Mouse (Mus musculus): ENCODE data around the gene Morf4l2.
"Not testable (repeated sequence)": the region's sequence is repeated elsewhere in the genome, so short reads cannot be mapped to it uniquely, and the experiment has no call there.

Gene Morf4l2

GRCm38 (mm10) chrX:136743459-136743858 lies at the start of gene Morf4l2:
Morf4l2 (minus strand) TSS chrX:136743690.
- DNase-seq (ENCODE audit: low spot score): no peak

GRCm38 (mm10) chrX:136789446-136789845 lies 46.0 kb upstream of the Morf4l2 start:
- no peak for DNase-seq (ENCODE audit: low spot score)

GRCm38 (mm10) chrX:136780041-136780440 lies 36.6 kb upstream of the Morf4l2 start, which contains the start of gene Glra4:
Glra4 (minus strand) TSS chrX:136780141.
- no peak for DNase-seq (ENCODE audit: low spot score)

- DNase-seq (ENCODE audit: low spot score): no peak
Observed at GRCm38 (mm10) chrX:136779262-136779661, 35.8 kb upstream of the Morf4l2 start.

- no peak for DNase-seq (ENCODE audit: low spot score)
Observed at GRCm38 (mm10) chrX:136778046-136778445, 34.6 kb upstream of the Morf4l2 start.

GRCm38 (mm10) chrX:136773035-136773434 lies 29.5 kb upstream of the Morf4l2 start:
- no peak for DNase-seq (ENCODE audit: low spot score)

- DNase-seq (ENCODE audit: low spot score): peak; percentile 4
Observed at GRCm38 (mm10) chrX:136761103-136762074, 17.9 kb upstream of the Morf4l2 start.

GRCm38 (mm10) chrX:136755464-136755863 lies 12.0 kb upstream of the Morf4l2 start:
- DNase-seq (ENCODE audit: low spot score): no peak

GRCm38 (mm10) chrX:136749329-136749728 lies 5.8 kb upstream of the Morf4l2 start:
- DNase-seq (ENCODE audit: low spot score): no peak

- no peak for DNase-seq (ENCODE audit: low spot score)
Observed at GRCm38 (mm10) chrX:136744663-136745062, 1.2 kb upstream of the Morf4l2 start.

- peak; percentile 43 for DNase-seq (ENCODE audit: low spot score)
Observed at GRCm38 (mm10) chrX:136742661-136743103, 808 bp downstream of the Morf4l2 start.

GRCm38 (mm10) chrX:136742241-136742640 lies 1.2 kb downstream of the Morf4l2 start:
- DNase-seq (ENCODE audit: low spot score): no peak

GRCm38 (mm10) chrX:136741651-136742201 lies 1.8 kb downstream of the Morf4l2 start:
- peak; percentile 87 for DNase-seq (ENCODE audit: low spot score)

GRCm38 (mm10) chrX:136740791-136741650 lies 2.5 kb downstream of the Morf4l2 start:
- peak; percentile 96 for DNase-seq (ENCODE audit: low spot score)

GRCm38 (mm10) chrX:136740087-136740790 lies 3.3 kb downstream of the Morf4l2 start:
- no peak for DNase-seq (ENCODE audit: low spot score)

GRCm38 (mm10) chrX:136732016-136732415 lies 11.5 kb downstream of the Morf4l2 start:
- no peak for DNase-seq (ENCODE audit: low spot score)

- DNase-seq (ENCODE audit: low spot score): not testable (repeated sequence)
Observed at GRCm38 (mm10) chrX:136714742-136715474, 28.6 kb downstream of the Morf4l2 start.

GRCm38 (mm10) chrX:136708782-136709181 lies 34.7 kb downstream of the Morf4l2 start:
- no peak for DNase-seq (ENCODE audit: low spot score)

GRCm38 (mm10) chrX:136708168-136708681 lies 35.3 kb downstream of the Morf4l2 start:
- peak; percentile 69 for DNase-seq (ENCODE audit: low spot score)

GRCm38 (mm10) chrX:136707446-136708167 lies 35.9 kb downstream of the Morf4l2 start, which contains the start of gene Tceal1:
Tceal1 (plus strand) TSS chrX:136707982.
- no peak for DNase-seq (ENCODE audit: low spot score)

Data from T-cell, adult 2 months (primary cell).